Mouse (Mus musculus): Measurements from ENCODE around the gene Hmcn1. TPM values are rescaled to one million over a fixed set of nuclear protein-coding genes. Genes with fewer than 3 reads are reported as not detected.
A peak's percentile ranks its signal among the peaks of the same experiment; 100 is the strongest.

Hmcn1 gene
- polyA plus RNA-seq, 1 experiment, result 0.12 TPM

- H3K79me2 ChIP-seq (ENCODE audit: control insufficient read depth, insufficient read depth), result no peaks in the 10 kb centered on the region
- no peak overlapping the region for H3K4me2 ChIP-seq (ENCODE audit: low read depth)
- TF ChIP-seq POLR2A (IDR thresholded peaks at IDR 0.05; ENCODE audit: insufficient read length, low read depth), result no peak
- no peak for TF ChIP-seq SRF (IDR thresholded peaks at IDR 0.05; ENCODE audit: control insufficient read depth, insufficient read length, low read depth)
- TF ChIP-seq MYOD1 (IDR thresholded peaks at IDR 0.05; ENCODE audit: control insufficient read depth in 1 of 3, insufficient read length in 2 of 3, low read depth in 2 of 3), result no peak
- TF ChIP-seq MAX (IDR thresholded peaks at IDR 0.05; ENCODE audit: low read depth), result no peak
- no peak for TF ChIP-seq TCF12 (IDR thresholded peaks at IDR 0.05; ENCODE audit: insufficient read depth, poor library complexity, severe bottlenecking)
- no peak for TF ChIP-seq USF1 (IDR thresholded peaks at IDR 0.05; ENCODE audit: low read depth)
- no peak for TF ChIP-seq E2F4 (IDR thresholded peaks at IDR 0.05; ENCODE audit: insufficient read depth)
- no peak for TF ChIP-seq POLR2AphosphoS2 (IDR thresholded peaks at IDR 0.05; ENCODE audit: insufficient read length, low read depth)
- TF ChIP-seq TCF3 (IDR thresholded peaks at IDR 0.05; ENCODE audit: insufficient read length, low read depth), result no peak
- TF ChIP-seq CEBPB (IDR thresholded peaks at IDR 0.05; ENCODE audit: insufficient read depth, poor library complexity, severe bottlenecking), result no peak
- TF ChIP-seq REST (IDR thresholded peaks at IDR 0.05; ENCODE audit: insufficient read depth, insufficient read length), result no peak
- TF ChIP-seq MYOG (IDR thresholded peaks at IDR 0.05; ENCODE audit: control insufficient read depth in 1 of 3, insufficient read depth in 1 of 3, insufficient read length in 2 of 3, low read depth in 2 of 3), result no peak
- H3K27me3 ChIP-seq (ENCODE audit: control insufficient read depth, insufficient read depth, insufficient read length), result no peaks in the 10 kb centered on the region
- no peak overlapping the region for H3ac ChIP-seq (ENCODE audit: control insufficient read depth, insufficient read length)
- no peaks in the 10 kb centered on the region for H3K36me3 ChIP-seq (ENCODE audit: control insufficient read depth, insufficient read depth)
- no peak overlapping the region for H3K4me3 ChIP-seq
Observed at GRCm38 (mm10) chr1:151001868-151002428, 8.7 kb upstream of the Hmcn1 start.

- H3K27me3 ChIP-seq (ENCODE audit: control insufficient read depth, insufficient read depth, insufficient read length), result no peaks in the 10 kb centered on the region
- H3ac ChIP-seq (ENCODE audit: control insufficient read depth, insufficient read length), result no peak overlapping the region
- H3K79me2 ChIP-seq (ENCODE audit: control insufficient read depth, insufficient read depth), result no peaks in the 10 kb centered on the region
- no peak overlapping the region for H3K4me3 ChIP-seq
- TF ChIP-seq POLR2AphosphoS2 (IDR thresholded peaks at IDR 0.05; ENCODE audit: insufficient read length, low read depth) (no peak), SRF (IDR thresholded peaks at IDR 0.05; ENCODE audit: control insufficient read depth, insufficient read length, low read depth) (no peak), REST (IDR thresholded peaks at IDR 0.05; ENCODE audit: insufficient read depth, insufficient read length) (no peak), TCF3 (IDR thresholded peaks at IDR 0.05; ENCODE audit: insufficient read length, low read depth) (no peak), MYOD1 (IDR thresholded peaks at IDR 0.05; ENCODE audit: control insufficient read depth in 1 of 3, insufficient read length in 2 of 3, low read depth in 2 of 3) (no peak), E2F4 (IDR thresholded peaks at IDR 0.05; ENCODE audit: insufficient read depth) (no peak), POLR2A (IDR thresholded peaks at IDR 0.05; ENCODE audit: insufficient read length, low read depth) (no peak), MAX (IDR thresholded peaks at IDR 0.05; ENCODE audit: low read depth) (no peak), CEBPB (IDR thresholded peaks at IDR 0.05; ENCODE audit: insufficient read depth, poor library complexity, severe bottlenecking) (no peak), USF1 (IDR thresholded peaks at IDR 0.05; ENCODE audit: low read depth) (no peak), MYOG (IDR thresholded peaks at IDR 0.05; ENCODE audit: control insufficient read depth in 1 of 3, insufficient read depth in 1 of 3, insufficient read length in 2 of 3, low read depth in 2 of 3) (no peak), TCF12 (IDR thresholded peaks at IDR 0.05; ENCODE audit: insufficient read depth, poor library complexity, severe bottlenecking) (no peak)
- H3K36me3 ChIP-seq (ENCODE audit: control insufficient read depth, insufficient read depth), result no peaks in the 10 kb centered on the region
- no peak overlapping the region for H3K4me2 ChIP-seq (ENCODE audit: low read depth)
Observed at GRCm38 (mm10) chr1:151000714-151001113, 7.5 kb upstream of the Hmcn1 start.

GRCm38 (mm10) chr1:150994612-150995011 lies 1.4 kb upstream of the Hmcn1 start:
- Histone ChIP-seq H3K27me3 (ENCODE audit: control insufficient read depth, insufficient read depth, insufficient read length) (peaks cover 5% of the 10 kb centered on the region), H3K4me3 (no peak overlapping the region), H3K4me2 (ENCODE audit: low read depth) (no peak overlapping the region), H3ac (ENCODE audit: control insufficient read depth, insufficient read length) (no peak overlapping the region), H3K36me3 (ENCODE audit: control insufficient read depth, insufficient read depth) (no peaks in the 10 kb centered on the region), H3K79me2 (ENCODE audit: control insufficient read depth, insufficient read depth) (no peaks in the 10 kb centered on the region)
- no peak for TF ChIP-seq MAX (IDR thresholded peaks at IDR 0.05; ENCODE audit: low read depth)
- no peak for TF ChIP-seq TCF3 (IDR thresholded peaks at IDR 0.05; ENCODE audit: insufficient read length, low read depth)
- TF ChIP-seq USF1 (IDR thresholded peaks at IDR 0.05; ENCODE audit: low read depth), result no peak
- no peak for TF ChIP-seq E2F4 (IDR thresholded peaks at IDR 0.05; ENCODE audit: insufficient read depth)
- no peak for TF ChIP-seq MYOD1 (IDR thresholded peaks at IDR 0.05; ENCODE audit: control insufficient read depth in 1 of 3, insufficient read length in 2 of 3, low read depth in 2 of 3)
- no peak for TF ChIP-seq CEBPB (IDR thresholded peaks at IDR 0.05; ENCODE audit: insufficient read depth, poor library complexity, severe bottlenecking)

GRCm38 (mm10) chr1:150992711-150993161 lies 499 bp downstream of the Hmcn1 start:
- H3ac ChIP-seq (ENCODE audit: control insufficient read depth, insufficient read length), result no peak overlapping the region
- peaks cover 5% of the 10 kb centered on the region for H3K27me3 ChIP-seq (ENCODE audit: control insufficient read depth, insufficient read depth, insufficient read length)
- no peaks in the 10 kb centered on the region for H3K79me2 ChIP-seq (ENCODE audit: control insufficient read depth, insufficient read depth)
- peak overlapping the region; percentile 67 for H3K4me2 ChIP-seq (ENCODE audit: low read depth)
- no peak for TF ChIP-seq USF1 (IDR thresholded peaks at IDR 0.05; ENCODE audit: low read depth)
- no peak for TF ChIP-seq POLR2AphosphoS2 (IDR thresholded peaks at IDR 0.05; ENCODE audit: insufficient read length, low read depth)
- TF ChIP-seq SRF (IDR thresholded peaks at IDR 0.05; ENCODE audit: control insufficient read depth, insufficient read length, low read depth), result no peak
- TF ChIP-seq E2F4 (IDR thresholded peaks at IDR 0.05; ENCODE audit: insufficient read depth), result no peak
- no peak for TF ChIP-seq MAX (IDR thresholded peaks at IDR 0.05; ENCODE audit: low read depth)
- TF ChIP-seq POLR2A (IDR thresholded peaks at IDR 0.05; ENCODE audit: insufficient read length, low read depth), result no peak
- no peak for TF ChIP-seq REST (IDR thresholded peaks at IDR 0.05; ENCODE audit: insufficient read depth, insufficient read length)
- TF ChIP-seq CEBPB (IDR thresholded peaks at IDR 0.05; ENCODE audit: insufficient read depth, poor library complexity, severe bottlenecking), result no peak
- TF ChIP-seq MYOG (IDR thresholded peaks at IDR 0.05; ENCODE audit: control insufficient read depth in 1 of 3, insufficient read depth in 1 of 3, insufficient read length in 2 of 3, low read depth in 2 of 3), result no peak
- TF ChIP-seq TCF12 (IDR thresholded peaks at IDR 0.05; ENCODE audit: insufficient read depth, poor library complexity, severe bottlenecking), result no peak
- TF ChIP-seq TCF3 (IDR thresholded peaks at IDR 0.05; ENCODE audit: insufficient read length, low read depth), result no peak
- no peak for TF ChIP-seq MYOD1 (IDR thresholded peaks at IDR 0.05; ENCODE audit: control insufficient read depth in 1 of 3, insufficient read length in 2 of 3, low read depth in 2 of 3)
- H3K4me3 ChIP-seq, result no peak overlapping the region
- no peaks in the 10 kb centered on the region for H3K36me3 ChIP-seq (ENCODE audit: control insufficient read depth, insufficient read depth)

All from myocyte (in vitro differentiated cells).